Mouse (Mus musculus) ES-Bruce4 (cell line): ENCODE measurements at regions not wholly inside any gene's neighbourhood (a gene's known extent, or its start where the extent isn't known, plus 50 kb on each side); places are given as distances from the start of the nearest gene placed in this dataset.

Source experiments
- H3K27ac ChIP-seq: 2 replicates; pipeline ENCODE4 v1.5.1; 2012; ENCODE audit warnings: low read length, inconsistent platforms; ENCODE audit not compliant: insufficient read depth
- H3K27me3 ChIP-seq: 2 replicates; pipeline ENCODE4 v1.6.1; 2012; ENCODE audit warnings: mild to moderate bottlenecking, low read length, inconsistent platforms; ENCODE audit not compliant: control insufficient read depth, poor library complexity, insufficient read depth, severe bottlenecking
- H3K36me3 ChIP-seq: 2 replicates; pipeline ENCODE4 v1.6.1; 2012; ENCODE audit warnings: inconsistent platforms, mild to moderate bottlenecking, low read length, moderate library complexity; ENCODE audit not compliant: control insufficient read depth, poor library complexity, insufficient read depth, severe bottlenecking
- H3K4me1 ChIP-seq: one replicate; pipeline ENCODE4 v1.8.1; 2011; ENCODE audit warnings: low read length; ENCODE audit not compliant: control insufficient read depth, insufficient read depth
- H3K4me3 ChIP-seq: 2 replicates; pipeline ENCODE4 v1.5.1; 2011; ENCODE audit warnings: low read depth, mild to moderate bottlenecking, low read length
- H3K9ac ChIP-seq: 2 replicates; pipeline ENCODE4 v1.6.1; 2012; ENCODE audit warnings: low read depth, mild to moderate bottlenecking, inconsistent platforms; ENCODE audit not compliant: poor library complexity, severe bottlenecking
- H3K9me3 ChIP-seq: replicated peaks from 2 replicates; pipeline ENCODE4 v1.6.1; 2012; ENCODE audit warnings: mild to moderate bottlenecking, low read length, inconsistent platforms; ENCODE audit not compliant: control insufficient read depth, poor library complexity, insufficient read depth, severe bottlenecking
- CTCF ChIP-seq: IDR thresholded peaks from one replicate; pipeline ENCODE4 v1.8.1; 2011; ENCODE audit warnings: low read depth, low read length
- EP300 ChIP-seq: IDR thresholded peaks from 2 replicates; pipeline ENCODE4 v1.6.1; 2011; ENCODE audit warnings: low read depth, low read length; ENCODE audit not compliant: insufficient read depth
- POLR2A ChIP-seq: IDR thresholded peaks from one replicate; pipeline ENCODE4 v1.8.1; 2011; ENCODE audit warnings: low read length; ENCODE audit not compliant: insufficient read depth

DNA sequence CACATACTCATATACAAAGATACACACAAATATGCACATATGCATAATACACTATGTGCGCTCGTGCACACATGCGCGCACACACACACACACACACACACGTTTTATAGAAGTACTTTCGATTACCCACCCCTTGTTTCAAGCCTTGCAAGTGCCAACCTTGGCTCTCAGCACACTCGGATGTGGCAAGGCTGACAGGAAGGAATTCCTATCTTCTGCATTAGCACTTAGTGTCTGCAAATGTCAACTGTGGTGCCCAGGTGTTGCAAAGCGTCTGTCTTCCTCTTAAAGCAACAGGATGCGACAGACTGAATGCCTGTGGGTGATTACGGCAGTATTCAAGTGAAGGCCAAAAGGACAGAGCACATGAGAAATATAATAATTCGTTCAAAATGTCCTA, 233.3 kb downstream of the Sox4 start:
- no peak overlapping the region for H3K27ac ChIP-seq
- no peaks in the 10 kb centered on the region for H3K27me3 ChIP-seq
- no peaks in the 10 kb centered on the region for H3K36me3 ChIP-seq
- H3K4me1 ChIP-seq = no peaks in the 10 kb centered on the region
- H3K4me3 ChIP-seq = no peak overlapping the region
- no peaks in the 10 kb centered on the region for H3K9me3 ChIP-seq
- no peak for TF ChIP-seq CTCF
- TF ChIP-seq EP300 = no peak
- no peak for TF ChIP-seq POLR2A
- no peak overlapping the region for H3K9ac ChIP-seq

DNA sequence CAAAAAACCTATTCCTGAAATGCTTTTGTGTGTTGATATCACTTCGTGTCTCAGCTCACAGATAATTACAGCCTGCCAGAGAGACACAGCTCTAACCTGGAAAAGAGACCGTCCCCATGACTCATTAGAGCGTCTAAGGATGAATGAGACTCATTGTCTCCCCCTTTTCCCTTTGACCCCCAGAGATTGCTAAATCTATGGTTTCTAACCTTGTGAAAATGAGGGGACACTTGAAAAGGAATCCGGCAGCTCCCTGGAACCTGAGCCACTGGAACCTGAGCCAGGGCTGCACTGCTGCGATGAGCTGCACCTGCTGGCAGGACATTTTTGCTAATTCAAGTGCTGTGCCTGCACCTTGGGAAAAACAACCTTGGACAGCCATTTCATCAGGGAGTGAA, 234.6 kb downstream of the Sox4 start:
- Histone ChIP-seq H3K27ac (peak overlapping the region; percentile 72), H3K9ac (no peak overlapping the region), H3K4me3 (no peak overlapping the region), H3K27me3 (no peaks in the 10 kb centered on the region), H3K36me3 (no peaks in the 10 kb centered on the region), H3K4me1 (no peaks in the 10 kb centered on the region), H3K9me3 (no peaks in the 10 kb centered on the region)
- TF ChIP-seq EP300 (no peak), CTCF (no peak), POLR2A (no peak)

DNA sequence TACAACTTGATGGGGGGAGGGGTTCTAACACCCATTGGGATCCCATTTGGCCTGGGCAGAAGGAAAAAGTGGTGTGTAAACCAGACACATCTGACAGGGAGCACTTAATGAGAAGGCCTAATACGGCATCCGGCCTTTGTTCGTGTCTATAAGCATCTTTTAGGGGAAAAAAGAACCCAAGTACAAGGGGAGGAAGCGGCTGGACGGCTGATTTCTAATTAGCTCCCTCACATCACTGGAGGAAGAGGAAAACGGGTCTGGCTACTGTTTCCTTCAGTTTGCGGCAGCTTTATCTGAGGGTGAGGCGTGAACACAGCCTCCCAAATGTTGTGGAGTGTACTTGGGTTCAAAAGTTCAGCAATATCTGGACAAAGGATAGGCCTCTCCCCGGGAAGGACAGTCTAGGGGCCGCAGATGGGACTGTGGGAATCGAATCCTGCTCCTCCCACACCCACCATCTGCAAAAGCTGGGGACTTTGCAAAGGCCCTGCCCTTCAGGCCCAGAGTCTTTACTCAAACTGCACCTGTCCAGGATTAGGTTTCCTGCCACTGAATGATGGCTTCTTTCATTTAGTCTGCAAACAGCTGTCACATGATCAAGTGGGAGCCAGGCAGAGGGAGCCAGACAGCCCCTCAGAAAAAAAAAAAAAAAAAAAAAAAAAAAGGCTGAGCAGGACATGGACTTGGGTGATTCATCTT, 235.2 kb downstream of the Sox4 start:
- H3K27ac ChIP-seq = peak overlapping the region; percentile 62

DNA sequence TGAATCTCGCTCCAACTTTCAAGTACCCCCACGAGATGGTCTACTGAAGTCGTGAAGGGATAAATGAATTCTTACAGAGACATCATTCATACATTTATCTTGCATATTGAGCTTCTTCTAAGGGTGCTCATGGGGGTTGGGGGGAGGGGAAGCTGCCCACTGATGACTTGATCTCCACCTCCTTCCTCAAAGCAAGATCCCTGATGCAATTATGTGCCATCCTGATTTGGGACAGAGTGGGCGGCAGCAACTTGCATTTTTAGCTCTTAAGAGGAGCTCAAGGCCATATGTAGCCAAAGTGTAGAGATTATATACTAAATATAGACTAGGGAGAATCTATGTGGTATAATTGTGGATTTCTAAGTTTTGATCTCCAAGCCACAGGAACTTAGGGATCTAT, 236.1 kb downstream of the Sox4 start:
- Histone ChIP-seq H3K27me3 (no peaks in the 10 kb centered on the region), H3K4me3 (no peak overlapping the region), H3K36me3 (no peaks in the 10 kb centered on the region), H3K9me3 (no peaks in the 10 kb centered on the region), H3K9ac (no peak overlapping the region), H3K27ac (no peak overlapping the region), H3K4me1 (no peaks in the 10 kb centered on the region)
- no peak for TF ChIP-seq POLR2A

More for the DNA sequence above, 235.2 kb downstream of the Sox4 start:
- H3K27me3 ChIP-seq = no peaks in the 10 kb centered on the region
- no peaks in the 10 kb centered on the region for H3K36me3 ChIP-seq
- H3K4me3 ChIP-seq = no peak overlapping the region
- H3K9ac ChIP-seq = no peak overlapping the region
- TF ChIP-seq EP300 = peak; percentile 76; the same call in 1 of the 2 replicates
- TF ChIP-seq POLR2A = no peak
- H3K9me3 ChIP-seq = no peaks in the 10 kb centered on the region
- no peaks in the 10 kb centered on the region for H3K4me1 ChIP-seq

DNA sequence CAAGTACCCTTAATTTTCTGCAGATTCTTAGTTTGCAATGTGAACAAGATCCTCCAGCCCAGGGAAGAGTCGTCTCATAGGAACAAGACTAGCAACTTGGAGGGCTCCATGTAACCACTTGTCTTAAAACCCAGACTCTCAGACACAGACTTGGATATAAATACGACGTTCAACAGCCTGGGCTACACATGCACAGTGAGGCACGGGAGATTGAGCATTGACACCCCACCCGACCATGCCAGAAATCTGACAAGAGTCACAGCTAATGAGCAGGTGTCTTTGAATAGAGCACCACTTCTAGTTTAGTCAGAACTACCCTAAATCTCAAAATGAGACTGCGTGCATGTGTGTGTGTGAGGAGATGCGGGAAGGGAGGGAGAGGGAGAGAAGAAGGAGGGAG, 243.5 kb downstream of the Sox4 start:
- Histone ChIP-seq H3K27ac (no peak overlapping the region), H3K9me3 (no peaks in the 10 kb centered on the region), H3K36me3 (no peaks in the 10 kb centered on the region; the same call in 1 of the 2 replicates), H3K27me3 (no peaks in the 10 kb centered on the region), H3K9ac (no peak overlapping the region), H3K4me3 (no peak overlapping the region), H3K4me1 (no peaks in the 10 kb centered on the region)
- TF ChIP-seq CTCF = no peak
- no peak for TF ChIP-seq POLR2A

DNA sequence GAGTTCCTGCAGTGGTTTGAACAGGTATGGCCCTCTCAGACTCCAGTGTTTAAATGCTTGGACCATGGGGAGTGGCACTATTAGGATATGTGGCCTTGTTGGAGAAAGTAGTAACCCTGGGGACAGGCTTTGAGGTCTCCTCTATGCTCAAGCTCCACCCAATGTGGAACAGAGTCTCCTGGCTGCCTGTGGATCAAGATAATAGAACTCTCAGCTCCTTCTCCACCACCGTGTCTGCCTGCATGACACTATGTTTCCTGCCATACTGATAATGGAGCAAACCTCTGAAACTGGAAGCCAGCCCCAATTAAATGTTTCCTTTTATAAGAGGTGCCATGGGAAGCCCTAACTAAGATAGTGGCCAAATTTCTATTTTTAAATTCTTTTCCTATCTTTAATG, 252.2 kb downstream of the Sox4 start:
- Histone ChIP-seq H3K27ac (no peak overlapping the region), H3K4me3 (no peak overlapping the region), H3K9ac (no peak overlapping the region), H3K27me3 (no peaks in the 10 kb centered on the region), H3K9me3 (no peaks in the 10 kb centered on the region), H3K4me1 (no peaks in the 10 kb centered on the region), H3K36me3 (no peaks in the 10 kb centered on the region)
- TF ChIP-seq CTCF = no peak
- no peak for TF ChIP-seq EP300
- no peak for TF ChIP-seq POLR2A
